Mouse (Mus musculus) liver, embryonic 12.5 days (tissue): ENCODE results near the gene Cracr2b. TPM values are rescaled to one million over a fixed set of nuclear protein-coding genes. Genes with fewer than 3 reads are reported as not detected.
A peak's percentile ranks its signal among the peaks of the same experiment; 100 is the strongest.

Experiments
- ATAC-seq: fragments of 200-750 bp; cut with Nextera tagmentation; 2 replicates; pipeline ENCODE4 v1.8.0; 2017; ENCODE audit warnings: moderate number of reproducible peaks, mild to moderate bottlenecking, moderate library complexity
- H3K27ac ChIP-seq: fragments of 300-500 bp; sonication (generic); 2 replicates; pipeline ENCODE4 v1.5.1; 2016; ENCODE audit warnings: mild to moderate bottlenecking
- H3K27me3 ChIP-seq: fragments of 300-500 bp; sonication (generic); replicated peaks from 2 replicates; pipeline ENCODE4 v1.6.1; 2016; ENCODE audit warnings: mild to moderate bottlenecking, moderate library complexity
- H3K36me3 ChIP-seq: fragments of 300-500 bp; sonication (generic); 2 replicates; pipeline ENCODE4 v1.6.1; 2016; ENCODE audit warnings: mild to moderate bottlenecking, moderate library complexity
- H3K4me1 ChIP-seq: fragments of 300-500 bp; sonication (generic); 2 replicates; pipeline ENCODE4 v1.6.1; 2016
- H3K4me2 ChIP-seq: fragments of 300-500 bp; sonication (generic); 2 replicates; pipeline ENCODE4 v1.6.1; 2016; ENCODE audit warnings: mild to moderate bottlenecking, moderate library complexity
- H3K4me3 ChIP-seq: fragments of 300-500 bp; sonication (generic); 2 replicates; pipeline ENCODE4 v1.5.1; 2016; ENCODE audit warnings: mild to moderate bottlenecking, moderate library complexity
- H3K9ac ChIP-seq: fragments of 300-500 bp; sonication (generic); 2 replicates; pipeline ENCODE4 v1.6.1; 2016; ENCODE audit warnings: mild to moderate bottlenecking, moderate library complexity
- H3K9me3 ChIP-seq: fragments of 300-500 bp; sonication (generic); replicated peaks from 2 replicates; pipeline ENCODE4 v1.6.1; 2016; ENCODE audit warnings: mild to moderate bottlenecking, moderate library complexity
- WGBS: fragments of 180-500 bp; shearing (Covaris S2); methylation state at CpG from one replicate; pipeline ENCODE4 v1.1.7; 2016; ENCODE audit not compliant: insufficient replicate concordance; 5-methylcytosine and 5-hydroxymethylcytosine counted together
- polyA plus RNA-seq: library from polyadenylated mRNA; unstranded; fragments of >200 nt; fragmentation: Nextera tagmentation; extraction: Ambion mirVana; gene quantifications from 2 replicates; pipeline ENCODE4 v1.2.1, GENCODE M21; 2016

Gene Cracr2b
- polyA plus RNA-seq, 1 experiment from 2014 or later = 5.8 TPM

DNA sequence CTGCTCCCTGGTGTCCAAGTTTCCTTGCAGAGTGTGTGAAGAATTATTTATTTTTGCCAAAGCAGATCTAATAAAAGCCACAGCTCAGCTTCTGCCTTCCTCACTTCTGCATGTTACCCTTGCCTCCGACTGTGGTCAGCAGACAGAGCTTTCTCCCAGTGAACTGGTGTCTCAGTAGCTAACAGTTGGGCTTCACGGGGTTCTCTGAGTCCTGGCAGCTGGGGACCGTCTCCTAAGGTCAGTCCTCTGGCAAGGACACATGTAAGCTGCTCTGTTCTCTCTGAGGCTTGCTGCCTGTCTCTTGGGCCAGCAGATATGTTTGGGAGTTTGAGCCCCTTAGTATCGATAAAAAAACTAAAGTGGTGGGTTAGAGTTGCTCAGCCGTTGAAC is 898 bp upstream of the Cracr2b start:
- Histone ChIP-seq H3K9ac (no peak overlapping the region), H3K27me3 (peaks cover 58% of the 10 kb centered on the region), H3K4me1 (peaks cover 47% of the 10 kb centered on the region), H3K9me3 (no peaks in the 10 kb centered on the region), H3K27ac (no peak overlapping the region), H3K4me3 (no peak overlapping the region), H3K36me3 (0 out of 2 replicates have a peak, but pooled peaks cover 15% of the 10 kb centered on the region), H3K4me2 (no peak overlapping the region)
- WGBS = 69% methylated on average over 5 of the region's 5 CpGs
- ATAC-seq = no peak

DNA sequence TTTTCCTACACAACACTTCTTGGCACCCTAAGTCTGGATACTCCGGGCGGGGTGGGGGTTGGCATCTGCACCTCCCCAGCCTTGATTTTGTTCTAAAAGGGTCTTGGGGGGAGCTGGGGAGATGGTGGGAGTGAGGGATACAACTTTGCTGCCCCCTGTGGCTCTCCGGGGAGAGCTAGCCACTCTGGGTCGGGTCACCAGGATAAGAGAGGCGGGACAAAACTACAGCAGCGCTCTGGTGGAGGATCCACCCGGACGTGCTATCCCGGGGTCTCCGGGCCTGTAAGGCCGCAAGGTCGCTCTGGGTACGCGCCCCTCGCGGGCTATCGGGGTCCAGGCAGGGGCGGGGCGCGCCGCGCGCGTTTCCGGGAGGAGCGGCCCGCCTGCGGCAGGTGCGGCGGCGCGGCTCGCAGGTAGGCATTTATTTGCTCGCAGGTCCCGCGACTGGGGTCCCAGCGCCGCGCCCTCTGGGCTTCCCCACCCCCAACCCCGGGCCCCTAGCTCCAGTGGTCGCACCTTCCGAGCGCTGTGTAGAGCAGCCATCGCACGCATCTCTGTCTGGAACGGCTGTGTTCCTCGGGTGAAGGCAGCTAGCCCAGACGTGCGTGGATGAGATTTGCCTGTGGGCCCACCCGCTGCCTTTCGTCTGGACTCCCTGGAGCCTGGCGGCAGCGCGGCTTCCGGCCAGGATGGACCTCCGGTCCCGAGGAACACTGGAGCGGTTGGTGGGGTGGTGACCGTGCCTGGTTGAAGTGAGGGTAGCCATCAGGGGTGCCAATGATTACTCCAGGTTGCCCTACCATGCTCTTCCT is 833 bp downstream of the Cracr2b start:
- ATAC-seq = no peak
- Histone ChIP-seq H3K4me1 (peaks cover 49% of the 10 kb centered on the region), H3K27me3 (peaks cover 76% of the 10 kb centered on the region), H3K9ac (peak overlapping the region; percentile 55), H3K4me2 (peak overlapping the region; percentile 75), H3K36me3 (0 out of 2 replicates have a peak, but pooled peaks cover 15% of the 10 kb centered on the region), H3K9me3 (no peaks in the 10 kb centered on the region), H3K27ac (no peak overlapping the region), H3K4me3 (peak overlapping the region; percentile 53)
- WGBS = 3% methylated on average over 58 of the region's 59 CpGs

DNA sequence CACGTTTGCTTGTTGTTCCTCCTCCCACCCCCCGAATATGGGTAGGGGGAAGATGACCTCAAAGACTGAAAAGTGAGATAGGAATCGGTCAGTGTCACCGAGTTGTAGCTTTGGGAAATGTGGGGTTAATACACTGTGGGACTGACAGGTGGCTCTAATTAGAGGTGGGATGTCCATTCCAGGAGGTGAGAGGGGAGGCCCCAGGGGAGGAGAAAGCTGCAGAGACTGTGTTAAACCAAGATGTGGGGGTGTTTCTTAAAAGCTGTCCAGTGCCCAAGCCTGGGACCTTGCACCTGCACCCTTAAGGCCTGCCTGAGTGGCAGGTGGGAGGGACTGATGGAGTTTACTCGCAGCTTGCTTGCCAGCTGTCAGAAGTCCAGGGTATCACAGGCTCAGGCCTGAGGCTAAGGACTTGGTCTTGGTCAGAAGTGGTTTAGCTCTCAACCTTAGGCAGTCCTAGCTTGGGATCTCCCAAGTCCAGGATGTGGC is 1.5 kb downstream of the Cracr2b start:
- WGBS = 16% methylated on average over 5 of the region's 5 CpGs
- peak overlapping the region; percentile 55; the same call in 1 of the 2 replicates for H3K9ac ChIP-seq
- H3K9me3 ChIP-seq = no peaks in the 10 kb centered on the region
- H3K27ac ChIP-seq = no peak overlapping the region
- H3K27me3 ChIP-seq = peaks cover 76% of the 10 kb centered on the region
- ATAC-seq = no peak
- 0 out of 2 replicates have a peak, but pooled peaks cover 14% of the 10 kb centered on the region for H3K36me3 ChIP-seq
- peak overlapping the region; percentile 53; the same call in 1 of the 2 replicates for H3K4me3 ChIP-seq
- H3K4me2 ChIP-seq = peak overlapping the region; percentile 75
- H3K4me1 ChIP-seq = peaks cover 53% of the 10 kb centered on the region

DNA sequence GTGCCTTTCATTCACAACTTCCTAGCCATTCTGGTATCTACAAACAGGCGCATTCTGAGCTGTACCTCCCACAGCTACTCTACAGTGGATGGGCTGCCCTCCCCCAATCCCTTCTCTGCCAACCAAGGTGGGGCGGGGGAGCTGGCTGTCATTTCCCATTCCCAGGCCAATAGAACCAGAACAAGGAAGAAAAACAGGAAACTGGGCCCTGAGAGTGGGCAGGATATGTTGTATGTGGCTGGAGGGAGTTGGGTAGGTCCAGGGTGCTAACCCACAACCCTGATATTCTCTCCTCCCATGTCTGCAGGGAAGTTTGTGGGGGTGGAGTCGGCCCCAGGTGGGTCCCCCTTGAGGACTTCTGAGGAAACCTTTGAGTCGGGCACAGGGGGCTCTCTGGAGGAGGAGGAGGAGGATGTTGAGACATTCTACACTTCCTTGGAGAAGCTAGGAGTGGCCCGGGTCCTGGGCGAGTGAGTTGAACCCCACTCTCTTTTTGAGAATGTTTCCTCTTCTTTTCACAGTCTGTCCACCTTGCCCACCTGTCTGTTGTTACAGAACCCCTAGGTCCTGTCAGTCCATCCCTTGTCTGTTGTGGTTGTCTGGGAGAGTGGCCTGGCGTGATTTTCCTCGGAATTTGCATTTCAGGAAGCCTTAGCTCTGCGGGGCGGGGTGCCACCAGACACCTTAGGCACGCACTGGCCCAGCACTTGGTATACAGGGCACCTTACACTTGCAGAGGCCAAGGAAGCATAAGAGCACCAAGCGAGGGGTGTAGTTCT is 3.1 kb downstream of the Cracr2b start:
- H3K36me3 ChIP-seq = 0 out of 2 replicates have a peak, but pooled peaks cover 9% of the 10 kb centered on the region
- peak overlapping the region; percentile 18; the same call in 1 of the 2 replicates for H3K4me3 ChIP-seq
- peaks cover 69% of the 10 kb centered on the region for H3K4me1 ChIP-seq
- H3K27me3 ChIP-seq = peaks cover 76% of the 10 kb centered on the region
- H3K9ac ChIP-seq = no peak overlapping the region
- WGBS = 25% methylated on average over 12 of the region's 12 CpGs
- ATAC-seq = no peak
- H3K4me2 ChIP-seq = peak overlapping the region; percentile 44
- H3K27ac ChIP-seq = no peak overlapping the region
- H3K9me3 ChIP-seq = no peaks in the 10 kb centered on the region

DNA sequence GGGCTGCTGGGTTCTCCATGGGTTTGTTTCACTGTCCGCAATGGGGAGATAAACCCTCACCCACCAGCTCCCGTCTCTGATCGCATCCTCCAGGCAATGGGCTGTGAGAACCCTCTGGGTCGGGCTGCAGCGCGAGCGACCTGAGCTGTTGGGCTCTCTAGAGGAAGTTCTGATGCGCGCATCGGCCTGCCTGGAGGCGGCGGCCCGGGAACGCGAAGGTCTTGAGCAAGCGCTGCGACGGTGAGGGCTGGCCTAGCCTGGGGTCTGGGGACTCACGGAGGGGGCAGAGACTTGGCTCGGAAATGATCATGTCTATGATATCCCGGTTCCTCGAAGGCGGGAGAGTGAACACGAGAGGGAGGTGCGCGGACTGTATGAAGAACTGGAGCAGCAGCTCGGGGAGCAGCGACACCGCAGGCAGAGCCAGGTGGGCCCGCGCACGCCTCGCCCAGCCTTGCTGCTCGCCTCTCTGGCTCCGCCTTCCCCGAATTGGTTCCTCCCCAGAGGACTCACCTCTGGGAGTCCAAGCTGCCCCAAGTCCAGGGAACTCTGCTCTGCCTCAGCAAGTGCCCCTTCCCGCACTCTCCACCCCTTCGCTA is 3.8 kb downstream of the Cracr2b start:
- ATAC-seq = no peak
- 9% methylated on average over 38 of the region's 38 CpGs for WGBS

DNA sequence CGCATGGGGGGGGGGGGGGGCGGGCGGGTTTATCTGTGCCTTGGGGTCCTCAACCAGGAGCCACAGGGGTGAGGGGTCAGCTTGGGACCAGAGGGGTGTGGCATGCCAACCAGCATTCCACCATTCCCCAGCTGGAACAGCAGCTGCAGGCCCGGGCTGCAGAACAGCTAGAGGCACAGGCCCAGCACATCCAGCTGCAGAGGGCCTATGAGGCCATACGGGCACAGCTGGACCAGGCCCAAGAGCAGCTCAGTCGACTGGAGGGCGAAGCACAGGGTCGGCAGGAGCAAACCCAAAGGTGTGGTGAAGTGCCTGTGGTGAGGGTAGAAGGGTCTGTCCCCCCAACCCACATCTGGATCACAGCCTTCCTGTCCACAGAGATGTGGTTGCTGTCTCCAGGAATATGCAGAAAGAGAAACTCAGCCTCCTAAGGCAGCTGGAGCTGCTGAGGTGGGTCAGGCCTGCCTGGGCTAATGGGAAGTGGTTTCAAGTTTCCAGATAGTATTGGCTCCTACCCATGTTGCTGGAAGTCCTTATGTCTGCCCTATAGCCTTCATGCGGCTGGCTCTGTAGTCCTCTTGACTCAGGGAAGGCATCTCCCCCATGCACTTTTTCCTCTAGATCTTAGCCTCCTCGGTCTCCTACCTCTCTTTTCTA is 4.6 kb downstream of the Cracr2b start:
- H3K27me3 ChIP-seq = peaks cover 63% of the 10 kb centered on the region
- no peak overlapping the region for H3K4me3 ChIP-seq
- no peak for ATAC-seq
- H3K9me3 ChIP-seq = no peaks in the 10 kb centered on the region
- WGBS = 53% methylated on average over 10 of the region's 10 CpGs
- peaks cover 83% of the 10 kb centered on the region for H3K4me1 ChIP-seq
- peaks cover 14% of the 10 kb centered on the region for H3K36me3 ChIP-seq
- H3K27ac ChIP-seq = 0 out of 2 replicates have a peak overlapping the region, but pooled peaks have one; percentile 6
- no peak overlapping the region for H3K9ac ChIP-seq
- peak overlapping the region; percentile 44; the same call in 1 of the 2 replicates for H3K4me2 ChIP-seq

More for the DNA sequence above, 3.8 kb downstream of the Cracr2b start:
- H3K4me3 ChIP-seq = peak overlapping the region; percentile 18
- peaks cover 71% of the 10 kb centered on the region for H3K27me3 ChIP-seq
- no peak overlapping the region for H3K27ac ChIP-seq
- H3K36me3 ChIP-seq = peaks cover 9% of the 10 kb centered on the region
- H3K9me3 ChIP-seq = no peaks in the 10 kb centered on the region
- peak overlapping the region; percentile 44 for H3K4me2 ChIP-seq
- no peak overlapping the region for H3K9ac ChIP-seq
- peaks cover 76% of the 10 kb centered on the region for H3K4me1 ChIP-seq

DNA sequence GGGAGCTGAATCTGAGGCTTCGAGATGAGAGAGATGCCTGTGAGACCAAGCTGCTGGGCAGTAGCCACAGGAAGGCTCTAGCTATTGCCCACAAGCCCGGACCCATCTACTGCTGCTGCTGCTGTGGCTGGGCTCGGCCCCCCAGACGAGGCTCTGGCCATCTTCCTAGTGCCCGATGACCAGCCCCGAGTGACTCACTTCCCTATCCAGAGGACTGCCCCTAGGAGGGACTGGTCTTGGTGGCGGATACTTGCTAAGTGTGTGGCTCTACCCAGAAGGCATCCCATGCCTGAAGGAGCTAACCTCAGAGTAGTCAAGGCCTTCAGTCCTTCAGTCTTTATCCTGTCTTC is 5.1 kb downstream of the Cracr2b start:
- ATAC-seq = no peak
- Histone ChIP-seq H3K9ac (no peak overlapping the region), H3K4me1 (peaks cover 80% of the 10 kb centered on the region), H3K27ac (0 out of 2 replicates have a peak overlapping the region, but pooled peaks have one; percentile 6), H3K27me3 (peaks cover 58% of the 10 kb centered on the region), H3K4me2 (no peak overlapping the region), H3K36me3 (peaks cover 19% of the 10 kb centered on the region), H3K9me3 (no peaks in the 10 kb centered on the region), H3K4me3 (no peak overlapping the region)
- WGBS = 42% methylated on average over 7 of the region's 7 CpGs

DNA sequence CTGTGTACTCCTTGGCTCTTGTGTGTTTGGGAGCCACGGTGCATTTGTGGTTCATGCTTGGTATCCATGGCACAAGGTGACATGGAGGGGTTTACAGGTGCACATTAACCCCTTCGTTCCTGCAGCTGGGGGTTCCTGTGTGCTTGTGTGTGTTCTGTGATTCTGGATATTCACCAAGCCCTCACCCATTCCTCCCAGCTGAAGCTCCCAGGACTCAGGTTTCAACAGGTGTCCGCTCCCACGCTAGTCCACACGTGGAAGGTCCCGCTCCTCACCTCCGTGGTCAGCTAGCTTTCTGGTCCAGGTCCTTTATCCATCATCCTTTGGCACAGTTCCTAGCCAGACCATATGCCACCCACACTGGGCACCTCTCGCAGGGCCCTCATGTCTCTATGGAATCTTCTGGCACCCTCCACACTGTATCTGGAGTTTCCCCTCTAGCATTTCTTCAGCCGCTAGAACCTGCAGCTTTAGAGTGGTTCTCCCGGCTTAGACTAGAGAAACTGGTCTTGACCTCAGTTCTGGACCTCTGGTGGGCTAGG is 5.8 kb downstream of the Cracr2b start:
- peaks cover 74% of the 10 kb centered on the region for H3K4me1 ChIP-seq
- peak overlapping the region; percentile 82 for H3K9ac ChIP-seq
- H3K4me3 ChIP-seq = peak overlapping the region; percentile 82
- H3K9me3 ChIP-seq = no peaks in the 10 kb centered on the region
- H3K4me2 ChIP-seq = peak overlapping the region; percentile 95
- WGBS = 55% methylated on average over 10 of the region's 10 CpGs
- H3K36me3 ChIP-seq = peaks cover 25% of the 10 kb centered on the region
- peaks cover 51% of the 10 kb centered on the region for H3K27me3 ChIP-seq
- peak overlapping the region; percentile 83 for H3K27ac ChIP-seq
- ATAC-seq = no peak

DNA sequence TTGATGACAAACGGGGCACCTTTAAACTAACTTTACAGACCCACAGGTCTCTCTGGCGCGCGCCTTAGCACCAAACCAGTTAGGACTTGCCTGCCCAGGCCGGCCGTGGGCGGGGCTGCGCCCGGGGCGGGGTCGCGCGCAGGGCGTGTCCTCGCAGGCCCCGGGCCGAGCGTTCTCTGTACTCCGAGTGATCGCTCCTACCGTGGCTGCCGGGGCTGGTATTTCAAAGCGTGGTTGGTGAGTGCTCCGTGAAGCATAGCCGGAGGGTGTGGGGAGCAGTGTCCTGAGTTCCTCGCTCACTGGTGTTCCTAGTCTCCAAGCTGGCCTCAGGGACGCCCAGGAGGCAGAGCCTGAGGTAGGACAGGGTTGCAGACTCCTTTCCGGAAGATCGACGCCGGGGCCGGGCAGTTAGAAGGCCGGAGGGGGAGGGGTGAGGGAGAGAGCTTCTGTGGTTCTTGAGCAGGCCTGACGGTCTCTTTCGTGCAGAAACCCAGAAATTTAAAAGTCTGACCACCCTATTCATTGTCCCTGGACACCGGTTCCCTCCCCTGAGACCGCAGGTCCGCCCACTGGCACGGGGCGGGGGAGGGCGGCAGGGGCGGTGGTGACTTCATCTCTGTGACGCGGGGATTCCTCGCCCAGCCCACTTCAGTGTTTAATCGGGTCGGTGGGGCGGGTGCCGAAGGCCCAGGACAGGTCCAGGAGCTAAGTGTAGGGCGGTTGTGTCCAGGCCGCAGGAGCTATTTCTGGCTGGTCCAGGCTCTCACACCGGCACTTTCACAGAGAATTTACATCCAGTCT is 6.5 kb downstream of the Cracr2b start, which contains the start of gene Cd151:
TSS of gene Cd151 (plus strand) at position 163 of the 801 bp plus-strand sequence.
- Histone ChIP-seq H3K36me3 (peaks cover 33% of the 10 kb centered on the region), H3K4me1 (peaks cover 70% of the 10 kb centered on the region), H3K4me3 (peak within 1 kb of the TSS; percentile 82), H3K4me2 (peak within 1 kb of the TSS; percentile 95), H3K9me3 (no peaks in the 10 kb centered on the region), H3K27ac (peak within 1 kb of the TSS; percentile 83), H3K9ac (peak within 1 kb of the TSS; percentile 82), H3K27me3 (peaks cover 44% of the 10 kb centered on the region)
- 1% methylated on average over 52 of the region's 52 CpGs for WGBS
- ATAC-seq = peak; percentile 87

DNA sequence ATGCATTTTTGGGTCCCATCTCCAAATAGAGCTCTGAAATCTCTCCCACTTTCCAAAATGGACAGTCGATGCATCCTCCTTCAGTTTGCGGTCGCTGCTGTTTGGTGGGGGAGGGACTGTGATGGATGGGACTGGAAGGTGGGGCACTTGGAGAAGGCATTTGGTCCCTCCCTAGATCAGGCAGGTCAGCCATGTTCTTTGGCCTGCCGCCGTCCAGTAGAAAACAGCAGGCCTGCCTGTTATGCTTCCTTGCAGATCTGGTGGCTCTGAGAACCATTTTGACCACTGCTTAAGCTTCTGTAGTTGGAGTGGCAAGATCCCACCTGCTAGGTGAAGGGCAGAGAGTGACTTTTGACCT is 7.2 kb downstream of the Cracr2b start:
- peak overlapping the region; percentile 82 for H3K4me3 ChIP-seq
- H3K27me3 ChIP-seq = peaks cover 37% of the 10 kb centered on the region
- peaks cover 74% of the 10 kb centered on the region for H3K4me1 ChIP-seq
- WGBS = 20% methylated on average over 5 of the region's 5 CpGs
- peak overlapping the region; percentile 82 for H3K9ac ChIP-seq
- peaks cover 38% of the 10 kb centered on the region for H3K36me3 ChIP-seq
- no peak for ATAC-seq
- H3K27ac ChIP-seq = peak overlapping the region; percentile 83
- no peaks in the 10 kb centered on the region for H3K9me3 ChIP-seq
- H3K4me2 ChIP-seq = peak overlapping the region; percentile 95
